Mouse (Mus musculus) forebrain, postnatal 0 days (tissue): ENCODE measurements at regions not wholly inside any gene's neighbourhood (a gene's known extent, or its start where the extent isn't known, plus 50 kb on each side); places are given as distances from the start of the nearest gene placed in this dataset.

ENCODE experiments used
- ATAC-seq: fragments of 200-750 bp; cut with Nextera tagmentation; 2 replicates; pipeline ENCODE4 v1.8.0; 2017; ENCODE audit warnings: mild to moderate bottlenecking, moderate library complexity
- DNase-seq: peaks from one replicate; pipeline ENCODE4 v3.0.0-alpha.2; 2015
- H3K27ac ChIP-seq: fragments of 300-500 bp; sonication (generic); 2 replicates; pipeline ENCODE4 v1.5.1; 2014; ENCODE audit warnings: low read depth, mild to moderate bottlenecking, antibody characterized with exemption, low read length, moderate library complexity, mixed read lengths
- H3K27me3 ChIP-seq: fragments of 300-500 bp; sonication (generic); 2 replicates; pipeline ENCODE4 v1.6.1; 2014; ENCODE audit warnings: mild to moderate bottlenecking, low read length, mixed read lengths; ENCODE audit not compliant: insufficient read depth
- H3K36me3 ChIP-seq: fragments of 300-500 bp; sonication (generic); 2 replicates; pipeline ENCODE4 v1.6.1; 2014; ENCODE audit warnings: mild to moderate bottlenecking, moderate library complexity; ENCODE audit not compliant: insufficient read depth
- H3K4me1 ChIP-seq: fragments of 300-500 bp; sonication (generic); 2 replicates; pipeline ENCODE4 v1.6.1; 2014; ENCODE audit warnings: antibody characterized with exemption; ENCODE audit not compliant: insufficient read depth
- H3K4me2 ChIP-seq: fragments of 300-500 bp; sonication (generic); 2 replicates; pipeline ENCODE4 v1.6.1; 2014; ENCODE audit warnings: low read depth, mild to moderate bottlenecking, moderate library complexity
- H3K4me3 ChIP-seq: fragments of 300-500 bp; sonication (generic); 2 replicates; pipeline ENCODE4 v1.5.1; 2014; ENCODE audit warnings: low read depth, low read length, mixed read lengths
- H3K9ac ChIP-seq: fragments of 300-500 bp; sonication (generic); 2 replicates; pipeline ENCODE4 v1.6.1; 2014; ENCODE audit warnings: mild to moderate bottlenecking
- H3K9me3 ChIP-seq: fragments of 300-500 bp; sonication (generic); 2 replicates; pipeline ENCODE4 v1.6.1; 2016; ENCODE audit warnings: low read length
- CTCF ChIP-seq: sonication (generic); IDR thresholded peaks from 2 replicates; pipeline ENCODE4 v1.5.1; 2016; ENCODE audit warnings: antibody characterized with exemption, control low read depth, low read depth
- WGBS: fragments of 180-500 bp; shearing (Covaris S2); extraction: QIAGEN DNeasy Blood & Tissue Kit; methylation state at CpG from one replicate; pipeline ENCODE4 v1.1.7; 2014; 5-methylcytosine and 5-hydroxymethylcytosine counted together

DNA sequence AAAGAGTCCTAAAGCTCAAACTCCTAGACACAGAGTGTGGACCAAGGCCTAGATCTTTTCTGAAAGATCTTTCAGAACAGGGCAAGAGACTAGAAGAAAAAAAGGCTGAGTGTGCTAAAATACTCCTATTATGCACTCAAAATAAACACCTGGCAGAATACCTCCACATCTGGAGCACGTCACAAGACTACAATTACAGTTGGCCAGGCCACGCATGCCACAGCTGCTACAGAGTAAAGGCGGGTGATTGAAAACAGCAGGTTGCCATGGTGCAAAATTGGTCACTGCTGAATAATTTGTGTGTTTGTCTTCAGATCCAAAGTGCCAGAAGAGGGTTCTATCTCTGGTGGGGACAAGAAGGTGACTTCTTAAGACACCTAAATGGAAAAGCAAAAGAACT is 82.8 kb upstream of the Gm26657 start:
- Histone ChIP-seq H3K9me3 (no peaks in the 10 kb centered on the region), H3K9ac (no peak overlapping the region), H3K27ac (no peak overlapping the region), H3K4me1 (no peaks in the 10 kb centered on the region), H3K36me3 (no peaks in the 10 kb centered on the region), H3K27me3 (no peaks in the 10 kb centered on the region), H3K4me2 (no peak overlapping the region), H3K4me3 (no peak overlapping the region)
- ATAC-seq (no peak), DNase-seq (no peak)
- no peak for TF ChIP-seq CTCF
- WGBS: 78% methylated on average over 3 of the region's 3 CpGs

DNA sequence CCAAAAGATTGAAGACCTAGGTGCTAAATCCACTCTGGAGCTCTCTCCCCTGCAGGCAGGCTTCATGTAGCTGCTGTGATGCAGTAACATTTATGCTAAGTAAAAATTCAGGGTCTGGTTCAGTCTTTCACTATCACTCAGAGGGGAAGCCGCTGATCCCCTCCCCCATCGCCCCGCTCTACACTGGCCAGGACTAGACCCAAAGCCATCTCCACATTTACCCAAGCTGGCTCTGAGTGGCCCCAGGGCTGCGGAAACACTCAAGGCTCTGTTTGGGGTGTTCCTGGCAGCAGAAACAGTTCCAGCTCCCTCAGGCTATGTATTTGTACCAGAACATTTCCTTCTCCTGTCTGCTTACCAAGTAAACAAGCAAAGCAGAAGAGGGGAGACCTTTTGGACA is 85.5 kb upstream of the Gm26657 start:
- TF ChIP-seq CTCF: no peak
- no peak overlapping the region for H3K9ac ChIP-seq

GRCm38 (mm10) chr4:56652819-56653218 is 87.1 kb upstream of the Gm26657 start:
- DNase-seq: no peak
- TF ChIP-seq CTCF: no peak

More for the DNA sequence above, 85.5 kb upstream of the Gm26657 start:
- Histone ChIP-seq H3K27ac (no peak overlapping the region), H3K36me3 (no peaks in the 10 kb centered on the region), H3K27me3 (no peaks in the 10 kb centered on the region), H3K4me3 (no peak overlapping the region), H3K9me3 (no peaks in the 10 kb centered on the region), H3K4me2 (no peak overlapping the region), H3K4me1 (no peaks in the 10 kb centered on the region)
- WGBS: 76% methylated on average over 4 of the region's 4 CpGs
- peak; percentile 38; the same call in 1 of the 2 replicates for ATAC-seq
- DNase-seq: no peak

GRCm38 (mm10) chr4:56649731-56650130 is 90.1 kb upstream of the Gm26657 start:
- WGBS: 73% methylated on average over 1 of the region's 1 CpGs
- TF ChIP-seq CTCF: no peak
- Histone ChIP-seq H3K4me3 (no peak overlapping the region), H3K27ac (no peak overlapping the region), H3K4me1 (peaks cover 3% of the 10 kb centered on the region; the same call in 1 of the 2 replicates), H3K4me2 (no peak overlapping the region), H3K9me3 (no peaks in the 10 kb centered on the region), H3K36me3 (no peaks in the 10 kb centered on the region), H3K27me3 (no peaks in the 10 kb centered on the region), H3K9ac (no peak overlapping the region)
- DNase-seq: no peak
- ATAC-seq: no peak

More at GRCm38 (mm10) chr4:56652819-56653218, 87.1 kb upstream of the Gm26657 start:
- 75% methylated on average over 5 of the region's 5 CpGs for WGBS
- no peak overlapping the region for H3K4me2 ChIP-seq
- no peaks in the 10 kb centered on the region for H3K4me1 ChIP-seq
- H3K9ac ChIP-seq: no peak overlapping the region
- ATAC-seq: no peak
- no peaks in the 10 kb centered on the region for H3K27me3 ChIP-seq
- no peaks in the 10 kb centered on the region for H3K36me3 ChIP-seq
- H3K9me3 ChIP-seq: no peaks in the 10 kb centered on the region
- no peak overlapping the region for H3K4me3 ChIP-seq
- no peak overlapping the region for H3K27ac ChIP-seq

- WGBS: 5% methylated on average over 20 of the region's 20 CpGs
Measured at GRCm38 (mm10) chr4:56643999-56644962, 95.6 kb upstream of the Gm26657 start.

GRCm38 (mm10) chr4:56643491-56643890 is 96.4 kb upstream of the Gm26657 start:
- Histone ChIP-seq H3K27ac (peak overlapping the region; percentile 70; the same call in 1 of the 2 replicates), H3K4me3 (no peak overlapping the region), H3K9ac (no peak overlapping the region), H3K9me3 (no peaks in the 10 kb centered on the region), H3K36me3 (no peaks in the 10 kb centered on the region), H3K4me2 (no peak overlapping the region; the same call in 1 of the 2 replicates), H3K4me1 (peaks cover 16% of the 10 kb centered on the region), H3K27me3 (no peaks in the 10 kb centered on the region)
- ATAC-seq: no peak
- no peak for DNase-seq
- TF ChIP-seq CTCF: no peak
- 41% methylated on average over 1 of the region's 1 CpGs for WGBS

More at GRCm38 (mm10) chr4:56643999-56644962, 95.6 kb upstream of the Gm26657 start:
- ATAC-seq: peak; percentile 85
- peak overlapping the region; percentile 33 for H3K4me2 ChIP-seq
- DNase-seq: peak; percentile 77
- no peak for TF ChIP-seq CTCF
- H3K27ac ChIP-seq: peak overlapping the region; percentile 70
- H3K27me3 ChIP-seq: no peaks in the 10 kb centered on the region
- H3K9me3 ChIP-seq: no peaks in the 10 kb centered on the region
- no peaks in the 10 kb centered on the region for H3K36me3 ChIP-seq
- H3K4me1 ChIP-seq: peaks cover 16% of the 10 kb centered on the region
- H3K4me3 ChIP-seq: 0 out of 2 replicates have a peak overlapping the region, but pooled peaks have one; percentile 1
- no peak overlapping the region for H3K9ac ChIP-seq

- ATAC-seq (no peak), DNase-seq (no peak)
- Histone ChIP-seq H3K4me2 (no peak overlapping the region), H3K36me3 (no peaks in the 10 kb centered on the region), H3K9me3 (no peaks in the 10 kb centered on the region), H3K27me3 (no peaks in the 10 kb centered on the region), H3K4me3 (no peak overlapping the region), H3K27ac (no peak overlapping the region), H3K4me1 (peaks cover 12% of the 10 kb centered on the region), H3K9ac (no peak overlapping the region)
- TF ChIP-seq CTCF: no peak
- WGBS: 34% methylated on average over 4 of the region's 4 CpGs
Measured at GRCm38 (mm10) chr4:56639709-56640108, 100.2 kb upstream of the Gm26657 start.
